Mouse (Mus musculus) adipocyte (in vitro differentiated cells): ENCODE results near the gene Pgpep1.

Source experiments
- DNase-seq: peaks from one replicate; pipeline ENCODE4 v3.0.0-alpha.2; 2016; ENCODE audit warnings: low spot score

Pgpep1 gene

GRCm38 (mm10) chr8:70608749-70609367 is 51.3 kb downstream of the Pgpep1 start, which contains the start of gene Ssbp4:
Gene Ssbp4 (minus strand): TSS chr8:70608872.
- DNase-seq: no peak

- peak; percentile 54 for DNase-seq
These were observed 52.1 kb downstream of the Pgpep1 start for GRCm38 (mm10) chr8:70607898-70608748.

- no peak for DNase-seq
These were observed 52.6 kb downstream of the Pgpep1 start for GRCm38 (mm10) chr8:70607603-70607897.

GRCm38 (mm10) chr8:70606780-70607602 is 53.2 kb downstream of the Pgpep1 start:
- no peak for DNase-seq

GRCm38 (mm10) chr8:70605871-70606779 is 54.1 kb downstream of the Pgpep1 start:
- DNase-seq: no peak

GRCm38 (mm10) chr8:70604558-70604957 is 55.6 kb downstream of the Pgpep1 start:
- DNase-seq: no peak

GRCm38 (mm10) chr8:70602139-70602811 is 57.9 kb downstream of the Pgpep1 start:
- no peak for DNase-seq

- DNase-seq: no peak
These were observed 58.9 kb downstream of the Pgpep1 start for GRCm38 (mm10) chr8:70601271-70601649.

- no peak for DNase-seq
These were observed 59.5 kb downstream of the Pgpep1 start for GRCm38 (mm10) chr8:70600473-70601270.

GRCm38 (mm10) chr8:70599507-70600290 is 60.5 kb downstream of the Pgpep1 start:
- no peak for DNase-seq

GRCm38 (mm10) chr8:70598722-70599121 is 61.5 kb downstream of the Pgpep1 start:
- DNase-seq: no peak

- DNase-seq: no peak
These were observed 61.9 kb downstream of the Pgpep1 start for GRCm38 (mm10) chr8:70598283-70598682.

- no peak for DNase-seq
These were observed 62.5 kb downstream of the Pgpep1 start for GRCm38 (mm10) chr8:70597417-70598272.

- no peak for DNase-seq
These were observed 63.3 kb downstream of the Pgpep1 start for GRCm38 (mm10) chr8:70596775-70597416.
